Mouse (Mus musculus): ENCODE data around the gene Psme2.

Gene Psme2

DNA sequence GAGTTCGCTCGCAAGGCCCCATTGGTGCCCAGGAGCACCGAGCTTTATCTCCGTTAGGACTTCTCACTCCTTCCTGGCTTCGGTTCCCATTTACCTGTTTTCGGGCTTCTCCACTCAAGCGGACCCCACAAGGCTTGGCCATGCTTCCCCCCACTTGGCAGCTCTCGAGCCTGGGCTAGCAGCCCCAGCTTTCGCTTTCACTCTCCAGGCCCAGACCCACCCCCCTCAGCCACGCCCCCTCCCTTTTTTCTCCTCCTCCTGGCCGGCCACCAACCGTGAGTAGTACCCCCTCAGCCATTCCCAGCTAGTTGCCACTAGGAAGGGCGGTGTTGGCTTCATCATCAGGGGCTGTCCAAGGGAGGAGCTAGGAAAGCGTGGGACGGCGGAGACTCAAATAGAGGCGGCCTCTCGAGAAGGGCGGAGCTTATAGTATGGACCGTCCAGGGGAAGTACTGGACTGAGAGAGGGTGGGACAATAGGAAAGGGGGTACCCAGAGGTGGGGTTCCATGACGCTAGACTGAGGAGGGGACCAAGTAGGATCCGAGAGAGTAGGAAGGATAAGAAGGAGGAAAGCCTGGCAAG is at the start of gene Psme2:
Gene Psme2 (minus strand): TSS at position 366 of the 583 bp plus-strand sequence.
- peak; percentile 78 for DNase-seq (ENCODE audit: low read depth, low spot score)

DNA sequence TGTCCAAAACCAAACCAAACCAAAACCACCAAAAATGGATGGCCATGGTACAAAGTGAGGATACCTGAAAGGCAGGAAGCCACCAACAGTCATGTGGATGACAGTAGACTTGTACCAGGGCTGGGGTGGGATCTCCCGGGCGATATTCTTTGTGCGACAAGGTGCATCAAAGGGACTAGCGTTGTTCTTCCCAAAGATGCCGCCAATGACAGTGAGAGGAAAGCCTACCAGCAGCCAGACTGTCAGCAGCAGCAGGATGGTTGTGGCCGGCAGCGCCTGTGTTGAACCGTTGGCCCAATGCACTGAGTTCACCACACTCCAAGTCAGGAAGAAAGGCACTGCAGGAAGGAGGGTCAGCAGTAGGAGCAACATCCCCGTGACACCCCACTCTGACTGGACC is 46.9 kb upstream of the Psme2 start, which contains the start of gene Gm49378:
Gene Gm49378 (minus strand): TSS at position 101 of the 400 bp plus-strand sequence.
- DNase-seq (ENCODE audit: low read depth, low spot score) = no peak

DNA sequence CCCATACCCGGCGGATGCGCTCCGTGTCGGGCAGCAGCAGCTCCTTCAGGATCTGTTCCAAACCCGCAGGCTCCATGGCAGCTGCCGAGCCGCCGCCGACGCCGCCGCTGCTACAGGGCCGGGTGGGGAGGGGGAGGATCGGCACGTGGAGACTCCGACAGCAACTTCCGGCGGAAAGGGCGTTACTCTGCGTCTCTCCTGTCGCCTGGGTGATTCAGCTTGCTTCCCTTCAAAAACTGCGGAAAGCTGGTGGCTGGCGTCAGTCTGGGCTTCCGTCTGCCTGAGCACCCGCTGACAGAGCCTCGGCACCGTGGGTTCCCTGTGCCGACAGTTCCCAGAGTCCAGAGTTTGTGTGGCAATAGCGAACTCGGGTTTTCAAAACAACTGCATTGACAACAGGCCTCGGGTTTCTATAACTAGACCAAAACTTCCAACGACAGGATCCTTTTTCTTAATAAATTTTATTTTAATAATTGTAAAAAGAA is 44.7 kb upstream of the Psme2 start, which contains the start of gene Ipo4:
Gene Ipo4 (minus strand): TSS at position 435 of the 485 bp plus-strand sequence.
- peak; percentile 82 for DNase-seq (ENCODE audit: low read depth, low spot score)

DNA sequence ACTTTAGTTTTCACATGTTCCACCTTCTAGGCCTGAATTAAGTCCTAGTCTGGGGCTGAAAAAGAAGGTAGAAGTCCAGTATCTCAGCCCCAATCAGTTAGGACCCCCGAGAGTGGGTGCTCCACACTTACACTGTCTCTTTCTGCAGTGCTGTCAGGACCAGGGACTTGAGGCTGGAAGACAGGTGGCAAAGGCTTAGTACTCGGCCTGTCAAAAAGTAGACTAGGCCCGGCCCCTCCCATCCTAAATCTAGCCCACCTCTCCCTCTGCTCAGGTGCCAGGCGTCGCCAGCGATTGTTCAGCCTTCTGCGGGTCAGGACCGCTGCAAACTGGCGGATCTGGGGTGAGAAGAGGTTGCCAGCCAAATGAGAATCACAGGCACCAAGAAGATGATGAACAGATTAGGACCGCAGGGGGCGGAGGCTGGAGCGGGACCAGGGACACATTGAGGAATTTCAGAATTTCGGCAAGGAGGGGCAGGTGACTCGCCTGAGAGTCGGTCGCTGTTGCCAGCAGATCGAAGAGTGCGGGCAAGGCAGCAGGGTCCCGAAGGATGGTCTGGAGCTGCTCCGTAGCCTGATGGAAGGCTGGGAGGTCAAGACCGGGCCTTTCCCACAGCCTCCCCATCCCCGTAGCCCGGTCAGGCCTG is 44.1 kb upstream of the Psme2 start:
- DNase-seq (ENCODE audit: low read depth, low spot score) = no peak

DNA sequence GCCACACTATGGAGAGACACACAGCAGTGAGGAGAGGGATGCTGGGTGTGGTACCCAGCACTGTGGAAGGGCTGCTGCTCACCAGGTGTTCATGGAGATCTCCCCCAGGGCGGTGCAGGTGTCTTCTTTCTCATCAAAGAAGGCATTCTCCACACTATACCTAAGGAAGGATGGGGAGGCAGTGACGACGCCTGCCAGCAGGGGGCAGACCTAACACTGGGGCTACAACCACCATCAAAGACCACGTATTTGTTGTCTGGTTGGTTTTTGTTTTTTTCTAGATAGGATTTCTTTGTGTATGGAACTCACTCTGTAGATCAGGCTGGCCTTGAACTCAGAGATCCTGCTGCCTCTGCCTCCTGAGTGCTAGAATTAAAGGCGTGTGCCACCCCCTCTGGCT is 38.4 kb upstream of the Psme2 start:
- DNase-seq (ENCODE audit: low read depth, low spot score) = no peak

DNA sequence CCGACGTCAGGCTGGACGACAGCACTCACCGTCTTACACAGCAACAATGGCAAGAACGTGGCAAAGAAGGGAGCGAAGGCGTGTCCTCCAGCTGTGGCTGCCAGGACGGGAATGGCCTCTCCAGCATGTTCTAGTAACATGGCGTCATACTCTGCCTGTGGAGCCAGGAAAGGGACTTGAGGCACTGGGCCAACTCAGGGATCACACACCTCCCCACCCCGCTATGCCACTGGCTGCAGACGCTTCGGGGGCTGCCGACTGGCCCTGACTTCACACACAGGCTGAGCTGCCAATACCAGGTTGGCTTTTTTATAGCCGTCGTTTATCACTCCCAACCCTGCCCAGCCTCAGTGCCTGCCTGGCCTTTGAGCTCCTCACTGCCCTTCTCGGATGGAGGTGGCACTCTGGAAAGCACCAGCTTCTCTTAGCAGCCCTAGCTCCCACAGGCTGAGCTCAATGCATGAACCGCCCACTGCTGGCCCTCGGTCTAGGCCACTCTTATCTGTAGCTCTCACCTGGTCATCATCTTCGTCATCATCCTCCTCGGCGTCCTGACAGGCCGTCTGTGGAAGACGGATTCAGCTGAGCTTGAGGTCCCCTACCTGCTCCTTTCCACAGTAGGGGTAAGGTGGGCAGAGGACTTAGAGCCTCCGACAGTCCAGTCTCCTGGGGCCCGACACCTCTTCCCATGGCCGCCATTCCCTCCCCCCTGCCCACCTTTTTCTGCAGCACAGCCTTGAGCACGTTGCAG is 37.3 kb upstream of the Psme2 start:
- no peak for DNase-seq (ENCODE audit: low read depth, low spot score)

DNA sequence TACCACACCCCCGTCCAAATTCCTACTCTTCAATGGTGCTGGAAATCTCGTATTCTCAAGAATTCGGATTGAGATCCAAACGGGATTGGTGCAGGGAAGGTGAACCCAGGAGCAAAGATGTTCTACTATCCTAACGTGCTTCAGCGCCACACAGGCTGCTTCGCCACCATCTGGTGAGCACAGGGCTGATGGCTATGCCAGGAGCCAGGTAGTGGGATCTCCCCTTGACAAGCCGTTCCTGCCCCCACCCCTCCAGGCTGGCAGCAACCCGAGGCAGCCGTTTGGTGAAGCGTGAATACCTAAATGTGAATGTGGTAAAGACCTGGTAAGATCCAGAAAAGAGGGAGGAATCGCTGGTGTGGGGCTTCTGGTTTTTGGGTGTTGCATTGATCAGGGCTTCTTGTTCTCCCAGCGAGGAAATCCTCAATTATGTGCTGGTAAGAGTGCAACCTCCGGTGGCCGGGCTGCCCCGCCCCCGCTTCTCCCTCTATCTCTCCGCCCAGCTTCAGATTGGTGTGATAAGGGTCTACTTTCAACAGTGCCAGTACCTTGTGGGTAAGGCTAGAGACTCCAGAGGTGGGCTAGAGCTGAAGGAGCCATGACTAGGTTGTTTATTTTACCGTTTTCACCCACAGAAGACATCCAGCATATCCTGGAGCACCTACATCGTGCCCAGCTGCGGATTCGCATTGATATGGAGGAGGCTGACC is 27.7 kb upstream of the Psme2 start:
- DNase-seq (ENCODE audit: low read depth, low spot score) = no peak

DNA sequence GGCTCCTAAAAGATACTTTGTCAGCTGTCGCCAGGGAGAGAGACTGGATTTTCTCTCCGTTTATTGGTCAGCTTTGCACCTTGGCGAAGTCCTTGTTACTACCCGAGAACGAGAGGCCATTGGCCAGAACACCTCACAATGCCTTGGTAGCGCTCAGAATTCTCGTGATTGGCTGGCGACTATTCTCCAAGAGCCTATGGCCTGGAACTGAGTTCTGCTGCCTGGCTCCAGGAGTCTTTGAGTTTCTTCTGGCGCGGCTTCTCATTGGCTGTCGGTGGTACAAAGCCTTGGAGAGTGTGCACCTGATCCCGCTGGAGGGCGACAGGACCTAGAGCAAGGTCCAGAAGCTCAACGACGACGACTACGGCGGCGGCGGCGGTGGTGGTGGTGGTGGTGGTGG is 26.9 kb upstream of the Psme2 start, which contains the start of gene Rec8:
Gene Rec8 (plus strand): TSS at position 216 of the 400 bp plus-strand sequence.
- DNase-seq (ENCODE audit: low read depth, low spot score) = no peak

DNA sequence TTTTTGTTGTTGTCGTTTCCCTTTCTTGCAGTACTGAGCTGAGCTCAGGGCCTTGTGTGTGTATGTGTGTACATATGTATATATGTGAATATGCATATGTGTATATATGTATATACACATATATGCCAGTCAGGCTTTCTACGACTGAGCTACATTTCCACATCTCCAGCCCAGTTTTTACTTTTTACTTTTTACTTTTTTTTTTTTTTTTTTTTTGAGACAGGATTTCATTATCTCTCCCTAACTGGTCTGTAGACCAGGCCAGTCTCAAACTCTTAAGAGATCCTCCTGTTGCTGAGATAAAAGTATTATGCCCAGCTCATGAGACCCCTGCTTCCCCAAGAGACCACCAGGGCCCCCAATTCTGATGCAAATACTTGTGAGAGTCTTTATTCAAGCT is 25.9 kb upstream of the Psme2 start:
- DNase-seq (ENCODE audit: low read depth, low spot score) = no peak

DNA sequence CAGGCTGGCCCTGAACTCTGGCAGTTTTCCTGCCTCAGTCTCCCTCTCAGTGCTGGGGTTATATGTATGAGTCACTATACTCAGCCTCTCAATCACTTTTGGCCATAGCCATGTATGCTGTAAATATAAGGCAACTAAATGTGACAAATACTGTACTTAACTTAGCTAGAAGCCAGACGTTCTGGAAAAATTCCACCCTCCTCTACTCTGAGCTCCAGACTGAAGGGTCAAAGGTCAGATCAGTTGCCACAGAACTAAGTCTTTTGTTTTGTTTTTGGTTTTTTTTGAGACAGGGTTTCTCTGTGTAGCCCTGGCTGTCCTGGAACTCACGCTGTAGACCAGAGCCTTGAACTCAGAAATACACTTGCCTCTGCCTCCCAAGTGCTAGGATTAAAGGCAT is 25.0 kb upstream of the Psme2 start:
- DNase-seq (ENCODE audit: low read depth, low spot score) = no peak

DNA sequence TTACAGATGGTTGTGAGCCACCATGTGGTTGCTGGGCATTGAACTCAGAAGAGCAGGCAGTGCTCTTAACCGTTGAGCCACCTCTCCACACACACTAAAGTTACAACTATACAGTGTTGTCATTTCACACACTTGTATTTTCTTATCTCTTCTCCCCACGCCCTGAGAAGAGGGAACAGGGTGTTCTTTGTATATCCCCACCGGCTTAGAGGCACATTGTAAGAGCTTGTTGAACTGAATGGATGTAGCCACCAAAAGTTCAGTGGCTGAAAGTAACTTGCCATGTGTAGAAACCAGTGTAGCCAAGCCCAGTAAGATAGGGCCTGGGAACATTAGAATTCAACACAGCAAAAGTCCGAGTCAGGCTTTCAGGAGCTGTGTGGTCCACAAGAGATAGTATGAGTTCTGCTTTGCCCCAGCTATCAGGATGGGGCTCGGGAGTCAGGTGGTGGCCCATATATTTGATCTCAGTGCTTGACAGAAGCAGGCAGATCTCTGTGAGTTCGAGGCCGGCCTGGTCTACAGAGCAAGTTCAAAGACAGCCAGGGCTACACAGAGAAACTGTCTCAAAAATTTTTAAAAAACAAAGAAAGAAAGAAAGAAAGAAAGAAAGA is 23.8 kb upstream of the Psme2 start:
- DNase-seq (ENCODE audit: low read depth, low spot score) = no peak

DNA sequence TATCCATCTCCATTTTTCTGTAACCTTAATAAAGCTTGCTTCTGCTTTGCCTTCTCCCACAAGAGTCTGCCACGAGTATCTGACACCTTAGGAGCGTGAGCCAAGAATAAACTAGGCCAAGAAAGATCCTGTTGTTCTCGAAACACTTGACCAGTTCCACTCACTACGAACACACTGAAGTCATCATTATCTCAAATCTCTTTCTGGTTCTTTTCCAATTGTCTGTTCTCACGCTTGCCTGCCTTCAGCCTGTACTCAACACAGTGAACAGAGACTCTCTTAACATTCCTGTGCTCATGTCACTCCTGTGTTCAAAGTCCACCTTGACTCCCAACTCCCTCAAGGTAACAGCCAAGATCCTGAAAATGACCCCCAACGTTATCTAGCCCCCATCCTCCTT is 22.4 kb upstream of the Psme2 start:
- DNase-seq (ENCODE audit: low read depth, low spot score) = no peak

DNA sequence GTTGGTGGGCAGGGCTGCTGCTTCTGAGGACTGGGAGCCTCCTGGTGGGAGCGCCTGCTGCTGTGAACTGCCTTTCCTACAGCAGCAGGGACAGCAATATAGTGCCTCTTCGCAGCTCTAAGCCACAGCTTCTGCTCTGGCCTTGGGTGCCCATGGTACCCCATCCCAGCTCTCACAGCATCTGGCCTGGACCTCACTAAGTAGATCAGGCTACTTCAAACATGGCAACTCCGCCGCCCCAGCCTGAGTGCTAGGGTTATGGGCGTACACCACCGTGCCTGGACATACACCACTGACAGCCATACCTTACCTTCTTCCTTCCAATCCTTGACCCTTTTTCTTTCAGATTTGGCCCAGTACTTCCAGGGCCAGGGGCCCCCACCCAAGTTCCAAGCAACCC is 17.4 kb upstream of the Psme2 start:
- DNase-seq (ENCODE audit: low read depth, low spot score) = no peak

DNA sequence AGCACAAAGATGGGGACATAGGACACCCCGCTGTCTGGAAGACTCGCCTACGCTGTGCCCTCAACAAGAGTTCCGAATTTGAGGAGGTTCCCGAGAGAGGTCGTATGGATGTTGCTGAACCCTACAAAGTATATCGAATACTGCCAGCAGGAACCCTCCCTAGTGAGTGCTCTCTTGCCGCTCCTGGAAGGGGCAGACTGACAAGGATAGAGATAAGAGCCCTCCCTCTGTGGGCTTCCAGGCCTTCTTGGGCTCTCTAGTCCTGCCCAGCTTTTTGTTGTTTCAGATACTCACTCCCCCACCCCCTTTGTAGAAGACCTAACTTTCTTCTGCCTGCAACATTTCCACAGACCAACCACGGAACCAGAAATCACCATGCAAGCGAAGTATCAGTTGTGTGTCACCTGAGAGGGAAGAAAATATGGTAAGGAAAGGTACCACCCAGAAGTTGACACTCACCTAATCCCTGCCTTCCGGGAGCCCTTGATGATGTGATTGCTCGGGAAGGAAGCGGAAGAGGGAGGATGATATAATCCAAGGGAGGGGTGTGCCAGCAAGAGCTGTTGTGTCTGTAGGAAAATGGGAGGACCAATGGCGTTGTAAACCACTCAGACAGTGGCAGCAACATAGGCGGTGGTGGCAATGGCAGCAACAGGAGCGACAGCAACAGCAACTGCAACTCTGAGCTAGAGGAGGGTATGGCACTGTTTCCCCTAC is 15.0 kb upstream of the Psme2 start:
- no peak for DNase-seq (ENCODE audit: low read depth, low spot score)

DNA sequence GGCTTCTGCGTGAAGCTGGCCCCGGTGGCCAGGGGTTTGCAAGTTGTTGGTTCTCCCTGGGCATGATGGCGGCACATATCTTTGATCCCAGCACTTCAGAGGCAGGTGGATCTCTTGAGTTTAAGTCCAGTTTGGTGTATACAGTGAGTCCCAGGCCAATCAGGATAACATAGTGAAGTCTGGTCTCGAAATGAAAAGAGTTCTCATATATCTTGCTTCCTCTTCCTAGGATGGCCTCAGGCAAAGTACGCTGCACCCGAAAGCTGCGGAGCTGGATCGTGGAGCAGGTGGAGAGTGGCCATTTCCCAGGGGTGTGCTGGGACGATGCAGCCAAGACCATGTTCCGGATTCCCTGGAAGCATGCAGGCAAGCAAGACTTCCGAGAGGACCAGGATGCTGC is 13.9 kb upstream of the Psme2 start:
- DNase-seq (ENCODE audit: low read depth, low spot score) = no peak

DNA sequence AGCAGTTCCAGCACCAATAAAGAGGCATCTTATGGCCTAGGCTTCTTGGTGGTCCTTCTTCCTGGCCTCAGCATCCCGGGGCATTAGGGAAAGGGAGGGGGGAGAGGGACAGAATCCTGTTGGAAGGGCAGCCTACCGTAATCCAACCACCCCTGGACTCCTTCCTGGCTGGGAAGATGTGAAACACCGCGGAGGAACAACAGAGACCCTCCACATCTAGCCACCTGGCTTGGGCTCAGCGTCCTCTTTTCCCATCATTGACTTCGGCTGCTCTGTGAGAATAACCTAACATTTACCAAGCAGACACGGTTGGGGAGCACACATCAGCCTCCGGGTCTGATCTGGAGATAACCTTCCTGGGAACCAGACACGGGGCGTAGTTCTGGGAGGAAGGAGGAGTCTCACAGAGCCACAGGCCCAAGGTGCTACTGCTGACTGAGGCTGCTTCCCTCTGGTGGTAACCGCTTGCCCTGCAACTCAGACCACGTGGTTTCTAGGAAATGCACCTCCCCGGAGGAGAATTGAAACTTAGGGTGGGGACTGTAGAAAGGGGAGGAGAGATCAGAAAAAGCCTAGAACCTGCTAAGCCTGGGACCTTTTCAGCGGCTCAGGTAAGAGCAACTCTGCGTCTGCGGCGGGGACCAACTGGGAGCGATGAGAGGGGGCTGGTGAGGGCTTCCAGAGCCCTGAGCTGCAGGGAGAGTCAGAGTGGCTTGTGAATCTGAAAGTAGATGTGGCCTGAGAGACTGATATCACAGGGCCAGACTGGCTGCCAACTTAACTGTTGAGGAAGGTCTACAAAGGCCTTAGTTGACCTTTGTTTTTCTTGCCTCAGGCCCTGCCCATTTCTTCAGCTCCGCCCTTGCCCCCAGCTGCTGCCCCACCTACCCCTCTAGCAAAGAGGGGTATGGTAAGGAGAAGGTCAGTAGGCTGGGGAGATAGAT is 13.0 kb upstream of the Psme2 start:
- peak; percentile 79 for DNase-seq (ENCODE audit: low read depth, low spot score)

DNA sequence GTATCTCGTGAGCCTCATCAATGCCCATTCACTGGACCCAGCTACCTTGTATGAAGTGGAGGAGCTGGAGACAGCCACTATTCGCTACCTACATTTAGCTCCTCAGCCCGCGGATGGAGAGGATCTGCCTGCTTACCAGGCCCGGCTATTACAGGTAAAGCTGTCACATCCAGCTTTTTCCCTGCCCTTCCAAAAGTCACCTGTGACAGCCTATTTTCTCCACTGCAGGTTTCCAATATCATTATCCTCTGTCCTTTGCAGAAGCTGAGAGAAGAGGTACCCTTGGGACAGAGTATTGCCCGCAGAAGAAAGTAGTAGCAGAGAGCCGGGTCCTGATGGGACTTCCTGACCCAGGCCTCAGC is 12.3 kb upstream of the Psme2 start, which contains the start of gene Irf9:
Gene Irf9 (plus strand): TSS at position 301 of the 362 bp plus-strand sequence.
- no peak for DNase-seq (ENCODE audit: low read depth, low spot score)

DNA sequence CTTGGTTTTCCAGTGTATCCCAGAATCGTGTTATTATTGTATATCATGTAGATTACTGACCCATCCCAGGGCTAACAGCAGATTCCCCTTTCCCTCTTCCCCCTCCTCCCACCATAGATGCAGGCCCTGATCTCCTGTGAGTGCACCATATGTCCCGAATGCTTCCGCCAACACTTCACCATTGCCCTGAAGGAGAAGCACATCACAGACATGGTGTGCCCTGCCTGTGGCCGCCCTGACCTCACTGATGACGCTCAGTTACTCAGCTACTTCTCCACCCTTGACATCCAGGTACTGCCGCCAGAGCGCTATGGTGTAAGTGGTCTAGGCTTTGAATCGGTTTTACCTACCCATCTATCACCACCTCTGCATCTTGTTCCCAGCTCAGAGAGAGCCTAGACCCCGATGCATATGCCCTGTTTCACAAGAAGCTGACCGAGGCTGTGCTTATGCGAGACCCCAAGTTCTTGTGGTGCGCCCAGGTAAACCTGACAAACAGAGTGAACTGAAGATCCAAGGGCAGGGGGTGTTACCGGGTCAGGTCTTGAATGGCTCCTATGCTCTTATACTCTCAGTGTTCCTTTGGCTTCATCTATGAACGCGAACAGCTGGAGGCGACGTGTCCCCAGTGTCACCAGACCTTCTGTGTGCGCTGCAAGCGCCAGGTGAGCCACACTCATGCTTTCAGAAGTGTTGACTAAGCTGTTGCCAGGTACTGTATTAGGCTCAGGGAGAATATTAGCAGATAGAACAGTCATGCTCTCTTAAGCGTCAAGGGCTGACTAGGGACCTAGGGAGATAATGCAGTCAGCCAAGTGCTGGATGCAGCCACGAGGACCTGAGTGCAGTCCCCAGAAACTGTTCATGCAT is 7.8 kb upstream of the Psme2 start:
- no peak for DNase-seq (ENCODE audit: low read depth, low spot score)
